Mouse (Mus musculus) monocyte, adult 59 days (primary cell): ENCODE data around the gene Scml4. TPM values are rescaled to one million over a fixed set of nuclear protein-coding genes. Genes with fewer than 3 reads are reported as not detected.

Source experiments
- total RNA-seq, 2 experiments: library from RNA; stranded (reverse); gene quantifications; one replicate each; pipeline ENCODE4 v1.2.4; 2023

Scml4 gene
- 1 to 10 TPM; 2.6 to 3.8 TPM for total RNA-seq

DNA sequence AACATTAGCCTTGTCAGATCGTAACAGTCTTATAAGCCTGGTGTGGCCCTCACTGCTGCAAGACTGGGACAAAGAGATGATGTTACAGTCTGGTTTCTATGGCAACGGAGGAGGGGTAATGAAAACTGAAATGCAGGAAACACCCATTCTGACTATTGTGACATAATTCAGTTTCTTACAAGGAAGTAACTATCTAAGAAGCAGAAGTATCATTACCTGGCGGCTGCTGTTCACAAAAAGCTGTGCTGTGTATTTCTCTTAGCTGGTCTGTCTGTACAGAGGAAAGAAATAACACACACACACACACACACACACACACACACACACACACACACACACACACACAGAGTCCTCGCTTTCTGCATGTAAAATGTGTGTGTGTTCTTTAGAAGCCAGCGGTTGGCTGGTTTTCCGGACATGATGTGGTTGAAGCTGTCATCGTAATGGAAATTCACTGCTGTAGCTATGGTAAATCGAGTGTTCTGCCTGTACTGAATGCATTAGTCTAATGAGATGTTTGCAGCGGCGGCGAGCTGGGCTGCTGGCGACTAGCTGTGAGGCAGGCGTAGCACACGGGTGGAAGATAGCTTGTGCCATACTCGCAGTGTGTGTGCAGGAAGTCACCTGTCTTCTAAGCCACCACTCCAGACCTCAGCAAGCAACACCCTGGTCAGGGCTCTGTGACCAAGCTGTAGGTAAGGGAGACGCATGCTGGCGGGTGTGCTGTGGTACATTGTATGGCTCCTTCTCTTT is at the start of gene Scml4:
TSS of gene Scml4 (plus strand) at position 212 of the 753 bp plus-strand sequence.

Other genes with a start within 250 kb of the Scml4 start
- 10 to 100 TPM; 40.0 to 46.1 TPM for gene Sec63, start 98.9 kb upstream of the Scml4 start, total RNA-seq